Mouse (Mus musculus): Measurements from ENCODE around the gene Mfsd2a. TPM values are rescaled to one million over a fixed set of nuclear protein-coding genes. Genes with fewer than 3 reads are reported as not detected.

Gene Mfsd2a
- polyA plus RNA-seq, 1 experiment from 2014 or later: 7.1 TPM

DNA sequence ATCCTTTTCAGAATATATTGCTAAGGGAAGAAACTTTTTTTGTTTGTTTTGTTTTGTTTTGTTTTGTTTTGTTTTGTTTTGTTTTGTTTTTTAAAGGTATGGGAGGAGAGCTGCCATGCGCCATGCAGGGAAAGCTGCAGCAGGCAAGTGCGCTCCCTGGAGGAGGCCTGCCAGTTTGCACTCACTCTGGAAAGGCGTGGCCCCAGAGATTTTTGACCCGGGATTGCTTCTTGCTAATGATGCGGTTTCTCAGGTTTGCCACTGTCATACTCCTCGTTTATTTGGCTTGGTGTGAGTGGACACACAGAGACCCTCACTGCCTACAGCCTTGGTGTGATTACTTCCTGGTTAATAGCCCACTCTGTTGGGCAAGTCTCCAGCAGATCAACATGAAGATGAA, 58.8 kb downstream of the Mfsd2a start:
- ATAC-seq (ENCODE audit: low FRiP score, low TSS enrichment) (no peak), DNase-seq (ENCODE audit: low spot score) (peak; percentile 41)
- no peaks in the 10 kb centered on the region for H3K4me1 ChIP-seq (replicated peaks; ENCODE audit: control insufficient read depth, insufficient read depth)
- no peaks in the 10 kb centered on the region for H3K36me3 ChIP-seq (ENCODE audit: control insufficient read depth, insufficient read depth, low read length)
- H3K27me3 ChIP-seq (ENCODE audit: control insufficient read depth, insufficient read depth, low read length): no peaks in the 10 kb centered on the region
- H3K4me2 ChIP-seq (replicated peaks; ENCODE audit: low read depth): no peak overlapping the region
- H3K27ac ChIP-seq (replicated peaks): no peak overlapping the region
- no peaks in the 10 kb centered on the region for H3K9me3 ChIP-seq (ENCODE audit: control insufficient read depth, low read length)
- WGBS: 19% methylated on average over 6 of the region's 6 CpGs
- TF ChIP-seq EP300 (optimal IDR thresholded peaks at IDR 0.05) (no peak), CTCF (IDR thresholded peaks at IDR 0.05; ENCODE audit: low read depth) (peak; percentile 61)
- no peak overlapping the region for H3K4me3 ChIP-seq (ENCODE audit: low read depth, low read length)
- H3K9ac ChIP-seq (ENCODE audit: low read length): no peak overlapping the region

DNA sequence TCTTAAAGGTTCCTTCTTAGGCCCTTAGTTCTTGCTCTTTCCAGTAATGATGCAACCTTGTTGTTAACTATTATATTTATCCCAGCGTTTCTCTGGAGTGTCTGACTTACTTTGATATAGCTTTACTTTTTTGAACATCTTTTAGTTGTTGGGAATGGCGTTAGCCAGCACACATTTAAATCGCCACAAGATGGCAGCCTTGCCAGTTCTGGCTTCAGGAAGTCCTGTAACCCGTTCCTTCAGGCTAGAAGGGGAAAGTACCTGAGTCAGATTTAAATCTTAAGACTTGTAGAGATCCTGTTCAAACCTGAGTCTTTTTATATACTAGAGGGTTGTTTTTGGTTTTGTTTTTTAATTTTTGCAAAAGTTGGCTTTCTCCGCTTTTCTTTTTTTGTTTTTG, 62.7 kb downstream of the Mfsd2a start:
- ATAC-seq (ENCODE audit: low FRiP score, low TSS enrichment) (peak; percentile 76), DNase-seq (ENCODE audit: low spot score) (peak; percentile 73)
- WGBS: 14% methylated on average over 5 of the region's 5 CpGs

DNA sequence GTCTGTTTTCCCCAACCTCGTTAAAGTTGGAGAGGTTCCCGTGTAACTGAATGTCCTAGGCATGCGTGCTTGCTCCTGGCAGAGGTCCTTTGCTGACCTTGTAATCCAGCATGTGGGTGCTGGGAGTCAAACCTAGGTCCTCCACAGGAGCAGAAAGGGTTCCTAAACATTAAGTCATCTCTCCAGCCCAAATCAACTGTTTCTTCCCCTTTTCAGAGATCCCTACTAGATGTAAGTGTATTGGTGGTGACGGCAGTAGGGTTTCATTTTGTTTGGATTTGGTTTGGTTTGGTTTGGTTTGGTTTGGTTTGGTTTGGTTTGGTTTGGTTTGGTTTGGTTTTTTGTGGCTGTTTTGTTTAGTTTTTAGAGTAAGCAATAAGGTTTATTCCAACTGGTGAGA, 63.2 kb downstream of the Mfsd2a start:
- 79% methylated on average over 4 of the region's 4 CpGs for WGBS
- ATAC-seq (ENCODE audit: low FRiP score, low TSS enrichment) (no peak), DNase-seq (ENCODE audit: low spot score) (no peak)
- TF ChIP-seq EP300 (optimal IDR thresholded peaks at IDR 0.05) (no peak), CTCF (IDR thresholded peaks at IDR 0.05; ENCODE audit: low read depth) (no peak)
- Histone ChIP-seq H3K9ac (ENCODE audit: low read length) (no peak overlapping the region), H3K4me1 (replicated peaks; ENCODE audit: control insufficient read depth, insufficient read depth) (no peaks in the 10 kb centered on the region), H3K4me3 (ENCODE audit: low read depth, low read length) (no peak overlapping the region), H3K9me3 (ENCODE audit: control insufficient read depth, low read length) (no peaks in the 10 kb centered on the region), H3K4me2 (replicated peaks; ENCODE audit: low read depth) (no peak overlapping the region), H3K36me3 (ENCODE audit: control insufficient read depth, insufficient read depth, low read length) (no peaks in the 10 kb centered on the region), H3K27ac (replicated peaks) (no peak overlapping the region), H3K27me3 (ENCODE audit: control insufficient read depth, insufficient read depth, low read length) (no peaks in the 10 kb centered on the region)

More for the DNA sequence above, 62.7 kb downstream of the Mfsd2a start:
- Histone ChIP-seq H3K4me3 (ENCODE audit: low read depth, low read length) (no peak overlapping the region), H3K4me1 (replicated peaks; ENCODE audit: control insufficient read depth, insufficient read depth) (no peaks in the 10 kb centered on the region), H3K27ac (replicated peaks) (no peak overlapping the region), H3K9me3 (ENCODE audit: control insufficient read depth, low read length) (no peaks in the 10 kb centered on the region), H3K27me3 (ENCODE audit: control insufficient read depth, insufficient read depth, low read length) (no peaks in the 10 kb centered on the region), H3K4me2 (replicated peaks; ENCODE audit: low read depth) (no peak overlapping the region), H3K9ac (ENCODE audit: low read length) (no peak overlapping the region), H3K36me3 (ENCODE audit: control insufficient read depth, insufficient read depth, low read length) (no peaks in the 10 kb centered on the region)
- TF ChIP-seq EP300 (optimal IDR thresholded peaks at IDR 0.05) (no peak), CTCF (IDR thresholded peaks at IDR 0.05; ENCODE audit: low read depth) (peak; percentile 89)

Other genes with a start within 250 kb of the Mfsd2a start
- gene Ppt1, start 124.9 kb downstream of the Mfsd2a start, polyA plus RNA-seq (2015; fragmentation: Nextera tagmentation; extraction: Ambion mirVana): 46.8 and 50.7 TPM in 2 replicates
- 53.2 and 56.2 TPM in 2 replicates for gene Cap1, start 75.1 kb downstream of the Mfsd2a start, polyA plus RNA-seq (2015; fragmentation: Nextera tagmentation; extraction: Ambion mirVana)
- 14.2 and 17.4 TPM in 2 replicates for gene Mycl, start 34.5 kb upstream of the Mfsd2a start, polyA plus RNA-seq (2015; fragmentation: Nextera tagmentation; extraction: Ambion mirVana)
- 11.6 and 12.0 TPM in 2 replicates for gene Trit1, start 55.4 kb upstream of the Mfsd2a start, polyA plus RNA-seq (2015; fragmentation: Nextera tagmentation; extraction: Ambion mirVana)
- 0.21 and 0.25 TPM in 2 replicates for gene Bmp8b, start 144.0 kb upstream of the Mfsd2a start, polyA plus RNA-seq (2015; fragmentation: Nextera tagmentation; extraction: Ambion mirVana)
- gene Oxct2b, start 155.1 kb upstream of the Mfsd2a start, polyA plus RNA-seq (2015; fragmentation: Nextera tagmentation; extraction: Ambion mirVana): not detected in 2 replicates
- gene Ppie, start 178.8 kb upstream of the Mfsd2a start, polyA plus RNA-seq (2015; fragmentation: Nextera tagmentation; extraction: Ambion mirVana): 47.2 and 48.9 TPM in 2 replicates
- 1.8 and 3.0 TPM in 2 replicates for gene Hpcal4, start 222.0 kb upstream of the Mfsd2a start, polyA plus RNA-seq (2015; fragmentation: Nextera tagmentation; extraction: Ambion mirVana)
- gene Nt5c1a, start 240.3 kb upstream of the Mfsd2a start, polyA plus RNA-seq (2015; fragmentation: Nextera tagmentation; extraction: Ambion mirVana): not detected in 2 replicates